21 mouse cellular contexts compared by ENCODE assay signal in the genomic region with DNA sequence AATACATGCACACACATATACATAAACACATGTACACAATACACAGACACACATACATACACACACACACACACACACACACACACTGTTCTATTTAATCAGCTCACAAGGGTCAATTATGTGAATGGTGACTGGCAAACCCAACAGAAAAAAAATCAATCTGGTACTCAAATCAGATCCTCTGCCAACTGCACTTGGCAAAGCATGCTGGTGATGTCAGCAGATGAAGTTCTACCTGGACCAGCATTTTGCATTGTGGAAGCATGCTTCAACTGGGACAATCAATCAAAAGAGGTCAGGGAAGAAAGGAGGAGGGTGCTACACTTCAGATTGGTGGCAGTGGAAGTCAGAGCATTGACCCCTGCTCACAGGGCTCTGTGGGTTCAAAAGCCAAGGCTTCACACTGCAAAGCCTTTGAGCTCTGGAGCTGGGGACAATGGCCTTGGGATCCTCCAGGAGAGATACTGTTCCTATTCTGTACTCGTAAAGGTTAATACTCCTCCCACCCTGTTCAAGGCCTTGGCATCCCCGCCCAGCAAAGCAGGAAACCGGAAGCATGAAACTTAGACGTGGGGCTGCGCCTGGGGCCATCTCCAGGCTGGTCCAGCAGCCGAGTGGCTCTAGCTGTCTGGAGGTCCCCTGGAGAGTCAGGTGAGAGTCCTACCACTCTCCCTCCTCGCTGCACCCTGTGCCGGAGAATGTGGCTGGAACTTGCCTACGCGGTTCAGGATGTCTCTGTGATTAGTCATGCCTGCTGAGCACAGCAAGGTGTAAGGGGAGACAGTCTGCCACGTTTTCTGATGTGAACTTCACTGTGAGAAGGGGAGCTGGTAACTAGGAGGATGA.
DNase-seq lines count a peak whose midpoint lies in the region; ATAC-seq and TF ChIP-seq lines count a peak whose summit lies in the region.
"Had no signal": no experiment of that assay in that cellular context is flagged by ENCODE, and none has a peak within 500 bp of the region (broad histone marks: within the 10 kb centered on the region; RNA-seq: fewer than 3 reads in every experiment).

No protein-coding gene starts in this region.

- H3K27me3 ChIP-seq in kidney, postnatal 0 days (ENCODE audit: insufficient read depth, low read length) = no peaks in the 10 kb centered on the region
- H3K27me3 ChIP-seq in intestine, postnatal 0 days (replicated peaks; ENCODE audit: control insufficient read depth, insufficient read depth, low read length) = no peaks in the 10 kb centered on the region
- no peaks in the 10 kb centered on the region for H3K27me3 ChIP-seq in neural tube, embryonic 15.5 days (replicated peaks)
- H3K27me3 ChIP-seq: embryonic facial prominence, embryonic 12.5 days; heart, embryonic 13.5 days; liver, embryonic 12.5 days; lung, embryonic 15.5 days; neural tube, embryonic 13.5 days had no signal

- 0 out of 2 replicates have a peak, but pooled peaks cover 10% of the 10 kb centered on the region for H3K4me1 ChIP-seq in kidney, postnatal 0 days (replicated peaks; ENCODE audit: insufficient read depth, low read length)
- peaks cover 6% of the 10 kb centered on the region; the same call in 1 of the 2 replicates for H3K4me1 ChIP-seq in intestine, postnatal 0 days (replicated peaks; ENCODE audit: control insufficient read depth, insufficient read depth, low read length)
- H3K4me1 ChIP-seq in neural tube, embryonic 15.5 days = no peaks in the 10 kb centered on the region; the same call in 1 of the 2 replicates
- H3K4me1 ChIP-seq: liver, embryonic 12.5 days had no signal

- H3K4me2 ChIP-seq in kidney, postnatal 0 days (ENCODE audit: low read length) = no peak overlapping the region
- H3K4me2 ChIP-seq in intestine, postnatal 0 days (replicated peaks; ENCODE audit: low read depth) = peak overlapping the region; percentile 32; the same call in 1 of the 2 replicates
- H3K4me2 ChIP-seq in neural tube, embryonic 15.5 days = no peak overlapping the region
- H3K4me2 ChIP-seq: embryonic facial prominence, embryonic 12.5 days; heart, embryonic 13.5 days; liver, embryonic 12.5 days; lung, embryonic 15.5 days; midbrain, embryonic 11.5 days; neural tube, embryonic 13.5 days had no signal

- no peaks in the 10 kb centered on the region for H3K36me3 ChIP-seq in kidney, postnatal 0 days (ENCODE audit: insufficient read depth, low read length)
- no peaks in the 10 kb centered on the region for H3K36me3 ChIP-seq in intestine, postnatal 0 days (ENCODE audit: control insufficient read depth, insufficient read depth)
- no peaks in the 10 kb centered on the region for H3K36me3 ChIP-seq in neural tube, embryonic 15.5 days
- H3K36me3 ChIP-seq: embryonic facial prominence, embryonic 12.5 days; heart, embryonic 13.5 days; liver, embryonic 12.5 days; lung, embryonic 15.5 days; neural tube, embryonic 13.5 days had no signal

- TF ChIP-seq CTCF in kidney, postnatal 0 days (IDR thresholded peaks at IDR 0.05; ENCODE audit: low read depth) = no peak
- TF ChIP-seq CTCF in intestine, postnatal 0 days (IDR thresholded peaks at IDR 0.05; ENCODE audit: low read depth) = no peak

- no peak overlapping the region for H3K4me3 ChIP-seq in kidney, postnatal 0 days (replicated peaks; ENCODE audit: low read depth, low read length)
- H3K4me3 ChIP-seq in intestine, postnatal 0 days (ENCODE audit: low read depth, low read length) = no peak overlapping the region
- no peak overlapping the region for H3K4me3 ChIP-seq in neural tube, embryonic 15.5 days (replicated peaks)
- H3K4me3 ChIP-seq: embryonic facial prominence, embryonic 12.5 days; heart, embryonic 13.5 days; liver, embryonic 12.5 days; lung, embryonic 15.5 days; neural tube, embryonic 13.5 days had no signal

- no peak for ATAC-seq in kidney, postnatal 0 days (replicated peaks; ENCODE audit: low FRiP score, low read depth)
- ATAC-seq in intestine, postnatal 0 days = peak; percentile 67
- no peak for ATAC-seq in neural tube, embryonic 15.5 days (ENCODE audit: low FRiP score)
- ATAC-seq: activated CD4-positive, CD25-positive, alpha-beta regulatory T cell, adult 4 months; forebrain, embryonic 16.5 days; hindbrain, postnatal 0 days; liver, embryonic 12.5 days had no signal

- WGBS in kidney, postnatal 0 days = 28% methylated on average over 11 of the region's 11 CpGs
- 35% methylated on average over 11 of the region's 11 CpGs for WGBS in intestine, postnatal 0 days
- WGBS in neural tube, embryonic 15.5 days = 58% methylated on average over 11 of the region's 11 CpGs

- peak overlapping the region; percentile 19; the same call in 1 of the 2 replicates for H3K27ac ChIP-seq in kidney, postnatal 0 days
- peak overlapping the region; percentile 41; the same call in 1 of the 2 replicates for H3K27ac ChIP-seq in intestine, postnatal 0 days (ENCODE audit: low read depth, low read length)
- H3K27ac ChIP-seq in neural tube, embryonic 15.5 days (replicated peaks) = no peak overlapping the region
- H3K27ac ChIP-seq: embryonic facial prominence, embryonic 12.5 days; heart, embryonic 13.5 days; hindbrain, postnatal 0 days; liver, embryonic 12.5 days; lung, embryonic 15.5 days; macrophage; neural tube, embryonic 13.5 days had no signal

- no peak overlapping the region for H3K9ac ChIP-seq in kidney, postnatal 0 days (ENCODE audit: low read depth, low read length)
- H3K9ac ChIP-seq in intestine, postnatal 0 days (ENCODE audit: low read depth, low read length) = no peak overlapping the region
- no peak overlapping the region for H3K9ac ChIP-seq in neural tube, embryonic 15.5 days (replicated peaks)
- H3K9ac ChIP-seq: embryonic facial prominence, embryonic 12.5 days; heart, embryonic 13.5 days; liver, embryonic 12.5 days; lung, embryonic 15.5 days; neural tube, embryonic 13.5 days had no signal

- peak; percentile 69 to 79 for DNase-seq in cerebellum, postnatal 14 days
- DNase-seq in cerebellum, adult 9-11 months = no peak
- DNase-seq in kidney, postnatal 0 days (ENCODE audit: low spot score) = no peak
- DNase-seq in kidney, adult 11 months = no peak
- peak; percentile 16 for DNase-seq in adrenal gland, postnatal 25 days
- DNase-seq: B cell, adult 2 months; heart, postnatal 36 days; right cerebral cortex, postnatal 4 days; thymus, postnatal 36 days had no signal

- no peaks in the 10 kb centered on the region for H3K9me3 ChIP-seq in kidney, postnatal 0 days (replicated peaks; ENCODE audit: low read length)
- H3K9me3 ChIP-seq in intestine, postnatal 0 days (ENCODE audit: control insufficient read depth) = no peaks in the 10 kb centered on the region
- H3K9me3 ChIP-seq in neural tube, embryonic 15.5 days (replicated peaks) = no peaks in the 10 kb centered on the region
- H3K9me3 ChIP-seq: embryonic facial prominence, embryonic 12.5 days; heart, embryonic 13.5 days; liver, embryonic 12.5 days; lung, embryonic 15.5 days; neural tube, embryonic 13.5 days had no signal

Comparison
In these comparisons a context has a peak if more than half of its experiments do, and no peak if none do; other contexts are left out.
1. DNase-seq: peak in cerebellum, postnatal 14 days (2 of 2) and adrenal gland, postnatal 25 days (single experiment); none in cerebellum, adult 9-11 months (single experiment), kidney, postnatal 0 days (single experiment) and kidney, adult 11 months (single experiment).